Mouse (Mus musculus) adrenal gland, adult 2 months (tissue): ENCODE measurements around the gene Tmem230. TPM values are rescaled to one million over a fixed set of nuclear protein-coding genes. Genes with fewer than 3 reads are reported as not detected.
A peak's percentile ranks its signal among the peaks of the same experiment; 100 is the strongest.
"Not testable (repeated sequence)": the region's sequence is repeated elsewhere in the genome, so short reads cannot be mapped to it uniquely, and the experiment has no call there.

Experiments used
- DNase-seq: peaks from one replicate; pipeline ENCODE4 v3.0.0; 2021
- polyA plus RNA-seq: library from polyadenylated mRNA; depleted of rRNA; stranded (reverse); fragments of >200 nt; gene quantifications from 2 replicates; pipeline ENCODE4 v1.2.3, GENCODE M21; 2012
- total RNA-seq, 2 experiments: library from RNA; stranded (reverse); gene quantifications; 2 replicates each; pipeline ENCODE4 v1.2.3; 2021

Tmem230 gene
- total and polyA plus RNA-seq, 3 experiments, result 38.9 to 153 (median 46.1) TPM

GRCm38 (mm10) chr2:132272694-132273389, 25.2 kb upstream of the Tmem230 start:
- no peak for DNase-seq

DNA sequence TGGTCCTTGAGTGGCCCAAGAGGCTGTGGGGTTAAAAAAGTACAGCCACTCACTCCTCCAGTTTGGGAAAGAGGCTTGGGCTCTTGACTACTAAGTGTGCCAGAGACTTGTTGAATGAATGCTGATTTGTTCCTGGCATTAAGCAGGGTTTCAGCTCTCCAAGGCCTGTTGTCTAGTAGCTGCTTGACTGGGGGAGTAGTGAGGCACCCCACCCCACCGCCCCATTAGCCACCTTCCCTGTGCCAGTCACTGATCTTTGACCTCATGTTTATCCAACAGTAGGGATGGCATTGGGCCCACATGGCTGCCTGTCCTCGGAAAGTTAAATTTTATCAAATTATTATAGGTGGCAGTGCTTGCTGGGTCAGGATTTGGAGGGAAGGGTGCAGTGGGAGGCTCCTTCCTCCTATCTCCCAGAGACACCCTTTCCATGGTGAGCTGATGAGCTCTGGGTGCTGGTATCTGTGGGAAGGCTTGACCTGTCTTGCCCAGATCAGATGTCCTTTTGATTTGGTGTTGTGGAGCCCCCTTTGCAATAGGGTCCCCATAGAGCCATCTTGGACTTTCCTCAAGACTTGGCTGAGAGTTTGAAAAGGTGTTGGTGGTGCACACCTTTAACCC, 22.8 kb upstream of the Tmem230 start:
- no peak for DNase-seq

DNA sequence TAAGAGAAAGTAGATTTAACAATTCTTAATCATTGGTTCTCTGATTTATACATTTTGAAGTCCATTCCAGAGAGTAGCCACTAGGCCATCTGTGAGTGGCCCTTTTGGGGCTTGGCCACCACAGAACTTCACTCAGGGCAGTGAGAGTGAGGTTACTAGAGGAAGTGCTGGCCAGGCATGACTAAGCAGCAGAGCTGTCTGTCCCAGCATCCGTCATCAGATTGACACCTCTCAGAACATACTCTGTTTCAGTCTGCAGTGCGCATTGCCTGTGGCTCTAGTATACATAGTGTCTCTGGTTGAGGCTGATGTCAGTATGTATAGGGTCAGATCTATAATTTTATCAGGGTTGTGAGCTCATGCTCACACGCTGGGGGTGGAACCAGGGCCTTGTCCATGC, 21.6 kb upstream of the Tmem230 start:
- DNase-seq, result peak; percentile 35

DNA sequence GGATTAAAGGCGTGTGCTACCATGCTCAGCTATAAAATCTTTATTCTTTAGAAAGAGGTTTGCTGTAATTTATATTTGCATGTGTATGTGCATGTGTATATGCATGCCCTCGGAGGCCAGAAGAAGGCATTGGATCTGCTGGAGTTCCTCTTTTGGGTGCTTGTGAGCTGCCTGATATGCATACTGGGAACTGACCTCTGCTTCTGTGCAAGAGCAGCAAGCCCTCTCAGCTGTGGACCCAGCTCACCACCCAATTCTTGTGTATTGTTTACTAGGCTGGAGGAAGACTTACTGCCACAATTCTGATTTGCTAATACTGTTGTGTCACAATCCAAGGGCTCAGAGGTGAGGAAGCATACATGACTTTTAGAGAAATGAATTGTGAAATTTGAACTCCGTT, 18.5 kb upstream of the Tmem230 start:
- no peak for DNase-seq

- DNase-seq, result no peak
Observed at GRCm38 (mm10) chr2:132265196-132265595, 17.6 kb upstream of the Tmem230 start.

DNA sequence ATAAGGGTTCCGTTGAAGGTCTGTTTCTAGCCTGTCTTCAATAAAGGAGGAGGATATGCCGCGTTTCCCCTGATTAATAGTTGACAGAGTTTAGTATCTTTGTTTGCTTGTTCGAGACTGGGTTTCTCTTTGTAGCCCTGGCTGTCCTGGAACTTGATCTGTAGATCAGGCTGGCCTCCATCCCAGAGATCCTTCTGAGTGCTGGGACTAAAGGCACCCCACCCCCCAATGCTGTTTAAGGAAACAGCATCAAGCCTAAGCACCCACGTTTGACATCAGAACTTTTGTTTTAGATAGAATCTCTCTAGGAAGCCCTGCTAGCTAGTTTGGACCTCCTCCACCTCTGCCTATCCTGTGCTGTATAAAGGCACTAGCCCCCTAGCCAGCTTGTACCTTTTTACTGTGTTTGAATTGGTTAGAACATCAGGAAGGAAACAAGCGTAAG, 16.7 kb upstream of the Tmem230 start:
- DNase-seq, result no peak

DNA sequence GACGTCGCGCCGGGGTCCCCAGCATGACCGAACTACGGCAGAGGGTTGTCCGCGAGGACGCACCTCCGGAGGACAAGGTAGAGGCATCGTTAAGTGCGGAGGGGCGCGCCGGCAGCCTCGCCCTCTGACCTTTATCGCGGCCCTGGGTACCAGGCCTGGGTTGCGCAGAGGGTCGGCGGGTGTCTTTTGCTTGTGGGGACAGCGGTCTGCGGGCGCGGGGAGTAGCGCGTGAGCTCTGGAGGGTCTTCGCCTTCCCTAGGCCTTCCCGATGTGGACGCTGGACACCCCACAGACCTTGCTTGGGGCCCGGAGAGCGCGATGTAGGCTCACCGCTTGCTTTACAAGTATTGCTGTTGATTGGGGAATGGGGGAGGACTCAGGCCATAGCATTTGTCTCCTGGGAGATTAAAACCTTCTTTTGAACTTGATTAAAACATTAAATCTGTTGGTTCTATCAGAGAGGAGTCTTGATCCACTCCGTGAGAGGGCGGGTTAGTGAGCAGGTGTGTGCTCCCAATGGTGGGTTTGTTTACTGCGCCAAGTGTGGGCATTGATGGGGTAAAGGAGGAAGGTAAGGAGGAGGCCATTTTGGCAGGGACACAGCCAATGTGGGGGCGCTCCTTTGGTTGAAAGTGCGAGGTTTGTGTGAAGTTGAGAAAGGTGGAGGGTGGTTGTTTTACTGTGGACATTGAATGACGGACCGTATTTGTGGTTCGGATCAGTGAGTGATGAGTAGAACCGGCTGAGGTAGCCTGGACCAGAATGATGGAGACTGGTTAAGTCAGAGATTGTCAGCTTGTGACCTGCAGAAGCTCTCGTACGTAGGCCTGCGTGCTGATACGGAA, 16.0 kb upstream of the Tmem230 start:
- peak; percentile 58 for DNase-seq

DNA sequence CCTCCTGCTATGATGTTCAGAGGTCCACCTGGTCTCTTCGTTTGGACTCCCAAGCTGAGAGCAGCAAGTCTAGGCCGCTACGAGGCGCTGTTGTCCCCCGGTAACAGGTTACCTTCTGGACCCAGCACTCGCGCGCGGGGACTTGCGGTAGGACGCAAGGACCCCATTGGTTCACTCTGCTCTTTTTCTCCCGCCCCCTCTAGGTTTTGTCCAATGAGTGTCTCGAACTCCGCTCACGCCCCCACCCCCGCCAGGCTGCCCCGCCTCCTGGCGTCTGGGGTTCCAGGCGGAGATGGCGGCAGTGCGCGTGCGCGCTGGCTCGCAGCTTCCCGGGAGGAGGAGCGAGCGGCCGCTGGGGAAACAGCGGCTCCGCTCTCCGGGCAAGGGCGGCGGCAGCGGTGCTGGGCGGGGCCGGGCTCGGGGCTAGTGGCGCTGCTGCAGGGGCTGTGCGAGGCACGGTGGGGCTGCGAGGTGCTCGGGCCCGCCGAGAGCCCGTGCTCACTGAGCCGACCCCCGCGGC, 15.3 kb upstream of the Tmem230 start, which contains the start of gene Cds2:
TSS of gene Cds2 (plus strand) at position 270 of the 520 bp plus-strand sequence.
- DNase-seq, result peak; percentile 100

GRCm38 (mm10) chr2:132262175-132262574, 14.6 kb upstream of the Tmem230 start:
- no peak for DNase-seq

GRCm38 (mm10) chr2:132260601-132261000, 13.0 kb upstream of the Tmem230 start:
- DNase-seq, result no peak

DNA sequence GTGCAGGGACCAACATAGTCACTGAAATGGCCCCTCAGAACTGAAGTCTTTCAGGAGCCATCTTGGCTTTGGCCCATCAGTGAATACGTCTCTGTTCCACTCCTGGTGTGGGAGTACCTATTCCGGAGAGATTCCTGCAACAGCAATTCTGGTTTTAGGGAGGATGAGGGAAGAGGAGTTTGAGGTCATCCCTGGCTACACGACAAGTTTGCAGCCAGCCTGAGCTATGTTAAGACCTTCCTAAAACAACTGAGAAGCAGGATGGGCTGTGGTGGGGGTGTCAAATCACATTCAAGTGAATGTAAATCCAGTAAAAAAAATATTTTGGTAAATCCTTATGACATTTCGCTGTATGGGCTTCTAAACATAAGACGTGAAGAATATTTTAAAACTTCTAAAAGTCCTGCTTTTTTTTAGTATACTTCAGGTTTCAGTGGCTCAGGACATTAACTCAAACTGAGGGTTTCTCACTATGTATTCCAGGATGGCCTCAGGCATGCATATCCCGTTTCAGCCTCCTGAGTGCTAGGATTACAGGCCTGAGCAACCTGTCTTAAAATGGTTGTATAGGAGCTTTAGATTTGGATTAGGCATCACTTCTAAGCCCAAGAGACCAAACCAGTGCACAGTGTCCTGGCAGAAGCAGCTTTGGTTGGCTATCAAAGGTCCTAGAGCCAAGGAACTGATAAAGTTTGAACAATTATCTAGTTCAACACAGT, 9.9 kb upstream of the Tmem230 start:
- no peak for DNase-seq

- DNase-seq, result no peak
Observed at GRCm38 (mm10) chr2:132253603-132254002, 6.0 kb upstream of the Tmem230 start.

DNA sequence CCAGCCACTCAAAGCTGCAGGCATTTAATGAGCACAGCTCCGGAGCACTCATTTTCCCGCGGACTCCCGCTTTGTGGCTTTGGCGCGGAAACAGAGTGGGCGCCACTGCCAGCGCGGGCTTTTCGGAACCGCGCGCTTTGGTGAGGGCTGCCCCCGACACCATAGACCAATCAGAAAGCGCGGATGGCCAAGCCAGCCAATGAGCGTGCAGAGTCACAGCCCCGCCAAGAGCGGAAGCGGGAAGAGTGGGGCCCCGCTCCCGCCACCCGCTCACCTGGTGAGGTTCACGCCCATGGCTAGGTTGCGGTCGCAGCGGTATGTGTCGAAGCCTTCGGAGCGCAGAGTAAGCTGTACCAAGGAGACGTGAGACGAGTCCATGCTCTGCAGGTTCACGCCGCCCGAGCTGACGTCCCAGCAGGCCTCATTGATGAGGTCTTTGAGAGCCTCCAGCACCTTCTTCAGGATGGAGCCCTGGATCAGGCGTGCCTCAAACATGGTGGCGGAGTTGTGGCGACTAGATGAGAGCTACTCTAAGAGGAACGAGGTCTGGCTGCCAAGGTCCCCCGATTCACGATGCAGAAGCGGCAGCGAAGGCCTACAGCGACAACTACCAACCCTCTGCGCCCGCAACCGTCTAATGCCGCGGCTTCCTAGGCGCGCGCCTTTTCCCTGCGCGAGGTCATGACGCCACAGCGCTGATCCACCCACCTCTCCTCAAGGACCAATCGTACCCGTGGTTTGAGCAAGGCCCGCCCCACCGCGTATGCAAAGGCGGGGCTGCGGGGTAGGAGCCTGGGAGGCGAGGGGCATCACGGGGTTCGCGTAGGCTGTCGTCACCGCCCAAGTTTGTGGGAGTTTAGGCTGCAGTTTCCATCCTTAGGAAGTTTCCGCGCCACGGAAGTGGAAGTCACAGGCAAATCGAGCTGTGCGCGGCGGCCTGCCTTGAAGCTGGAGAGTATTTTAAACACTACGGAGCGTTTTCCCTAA, 5.2 kb upstream of the Tmem230 start, which contains the start of gene Pcna:
TSS of gene Pcna (minus strand) at position 773 of the 987 bp plus-strand sequence.
- DNase-seq, result peak; percentile 98

- DNase-seq, result no peak
Observed at GRCm38 (mm10) chr2:132251911-132252310, 4.3 kb upstream of the Tmem230 start.

DNA sequence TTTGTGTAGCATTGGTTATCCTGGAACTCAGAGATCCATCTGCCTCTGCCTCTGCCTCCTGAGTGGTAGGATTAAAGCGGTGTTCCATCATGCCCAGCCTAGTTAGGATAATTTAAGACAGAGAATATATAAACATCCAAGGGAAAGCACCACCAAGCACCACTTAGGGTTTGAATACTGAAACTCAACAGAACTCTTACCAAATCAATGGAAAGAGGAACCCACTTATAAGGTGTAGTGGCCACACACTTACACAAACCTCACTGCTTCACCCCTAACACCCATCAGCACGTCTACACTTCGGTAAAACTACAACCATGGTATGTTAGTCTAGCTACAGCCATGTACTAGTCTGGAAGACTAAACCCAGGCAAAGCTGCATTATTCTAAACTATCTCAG, 4.2 kb downstream of the Tmem230 start:
- no peak for DNase-seq

- peak; percentile 76 for DNase-seq
Observed at GRCm38 (mm10) chr2:132240457-132240856, 7.2 kb downstream of the Tmem230 start.

DNA sequence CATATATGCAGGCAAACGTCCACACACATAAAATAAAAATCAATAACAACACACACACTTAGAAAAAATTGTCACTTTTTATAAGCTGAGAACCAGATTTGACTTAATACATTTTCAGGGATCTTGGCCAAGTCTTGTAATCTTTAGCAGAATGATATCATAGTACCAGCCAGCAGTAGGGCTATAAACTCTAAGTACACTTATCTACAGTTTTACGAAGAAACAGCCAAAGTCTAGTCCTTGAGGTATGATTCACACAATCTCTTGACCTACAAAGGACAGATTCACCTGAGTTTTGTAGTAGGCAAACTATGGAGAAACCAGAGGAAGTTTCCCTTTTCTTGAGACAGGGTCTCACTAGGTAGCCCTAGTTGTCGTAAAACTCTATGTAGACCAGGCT, 8.2 kb downstream of the Tmem230 start:
- not testable (repeated sequence) for DNase-seq

DNA sequence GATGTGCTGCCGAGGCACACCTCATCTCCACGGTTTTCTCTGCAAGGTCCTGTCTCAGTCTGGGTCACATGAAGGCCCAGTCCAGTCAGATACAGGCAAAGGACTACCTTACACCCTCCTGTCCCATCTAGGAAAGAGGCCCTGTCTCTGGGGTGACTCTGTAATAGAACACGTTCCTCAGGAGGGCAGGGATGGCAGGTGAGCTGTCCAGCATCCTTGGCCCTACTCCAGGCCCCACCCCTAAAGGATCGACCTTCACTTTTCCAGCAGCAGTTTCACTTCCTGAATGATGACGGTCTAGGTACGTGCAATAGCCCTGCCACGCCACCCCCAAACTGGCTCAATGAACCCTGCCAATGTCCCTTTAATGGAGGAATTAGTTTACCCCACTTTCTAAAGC, 11.6 kb downstream of the Tmem230 start:
- peak; percentile 30 for DNase-seq

- DNase-seq, result no peak
Observed at GRCm38 (mm10) chr2:132235291-132235690, 12.3 kb downstream of the Tmem230 start.

- DNase-seq, result no peak
Observed at GRCm38 (mm10) chr2:132233985-132234765, 13.4 kb downstream of the Tmem230 start.
